In genomic region chr3:73673333-73673732, GRCm38 (mm10) we compare ENCODE assay signal across 26 mouse cellular contexts. TPM values are rescaled to one million over a fixed set of nuclear protein-coding genes. Genes with fewer than 3 reads are reported as not detected.
DNase-seq lines count a peak whose midpoint lies in the region; ATAC-seq lines count a peak whose summit lies in the region.
"Had no signal": no experiment of that assay in that cellular context is flagged by ENCODE, and none has a peak within 500 bp of the region (broad histone marks: within the 10 kb centered on the region; RNA-seq: fewer than 3 reads in every experiment).

No protein-coding gene starts in this region.

- no peaks in the 10 kb centered on the region for H3K4me1 ChIP-seq in intestine, embryonic 15.5 days (replicated peaks)
- no peaks in the 10 kb centered on the region for H3K4me1 ChIP-seq in liver, embryonic 13.5 days (replicated peaks)
- no peaks in the 10 kb centered on the region for H3K4me1 ChIP-seq in stomach, embryonic 15.5 days
- H3K4me1 ChIP-seq: embryonic facial prominence, embryonic 12.5 days; forebrain, embryonic 13.5 days; heart, embryonic 15.5 days; hindbrain, embryonic 15.5 days; limb, embryonic 15.5 days; midbrain, embryonic 15.5 days; neural tube, embryonic 13.5 days had no signal

- H3K9me3 ChIP-seq in intestine, embryonic 15.5 days: no peaks in the 10 kb centered on the region
- H3K9me3 ChIP-seq in liver, embryonic 13.5 days (replicated peaks): no peaks in the 10 kb centered on the region
- H3K9me3 ChIP-seq in stomach, embryonic 15.5 days: no peaks in the 10 kb centered on the region
- H3K9me3 ChIP-seq: embryonic facial prominence, embryonic 12.5 days; forebrain, embryonic 13.5 days; heart, embryonic 15.5 days; hindbrain, embryonic 15.5 days; limb, embryonic 15.5 days; midbrain, embryonic 15.5 days; neural tube, embryonic 13.5 days had no signal

- peak; percentile 13; the same call in 1 of the 2 replicates for ATAC-seq in frontal cortex, adult (ENCODE audit: low TSS enrichment)
- peak; percentile 82 for ATAC-seq in intestine, embryonic 15.5 days
- ATAC-seq in liver, embryonic 13.5 days (ENCODE audit: low read depth): peak; percentile 73
- ATAC-seq in stomach, embryonic 15.5 days (ENCODE audit: insufficient read depth, low FRiP score, low read depth): peak; percentile 92
- no peak for ATAC-seq in cerebellum, adult (ENCODE audit: insufficient number of reproducible peaks, low FRiP score, low TSS enrichment)
- ATAC-seq: forebrain, embryonic 13.5 days; midbrain, embryonic 15.5 days had no signal

- no peak overlapping the region for H3K4me3 ChIP-seq in intestine, embryonic 15.5 days (replicated peaks)
- H3K4me3 ChIP-seq in liver, embryonic 13.5 days (replicated peaks): no peak overlapping the region
- no peak overlapping the region for H3K4me3 ChIP-seq in stomach, embryonic 15.5 days (replicated peaks)
- H3K4me3 ChIP-seq: embryonic facial prominence, embryonic 12.5 days; erythroblast, embryonic 14.5 days; forebrain, embryonic 13.5 days; heart, embryonic 15.5 days; hindbrain, embryonic 15.5 days; limb, embryonic 15.5 days; midbrain, embryonic 15.5 days; myocyte; neural tube, embryonic 13.5 days had no signal

- H3K27me3 ChIP-seq in intestine, embryonic 15.5 days (replicated peaks): no peaks in the 10 kb centered on the region
- H3K27me3 ChIP-seq in liver, embryonic 13.5 days: no peaks in the 10 kb centered on the region
- no peaks in the 10 kb centered on the region for H3K27me3 ChIP-seq in stomach, embryonic 15.5 days (replicated peaks)
- H3K27me3 ChIP-seq: embryonic facial prominence, embryonic 12.5 days; forebrain, embryonic 13.5 days; heart, embryonic 15.5 days; hindbrain, embryonic 15.5 days; limb, embryonic 15.5 days; midbrain, embryonic 15.5 days; neural tube, embryonic 13.5 days had no signal

- no peak overlapping the region for H3K4me2 ChIP-seq in intestine, embryonic 15.5 days (replicated peaks)
- no peak overlapping the region for H3K4me2 ChIP-seq in liver, embryonic 13.5 days
- no peak overlapping the region for H3K4me2 ChIP-seq in stomach, embryonic 15.5 days
- H3K4me2 ChIP-seq: embryonic facial prominence, embryonic 12.5 days; forebrain, embryonic 13.5 days; heart, embryonic 15.5 days; hindbrain, embryonic 15.5 days; limb, embryonic 15.5 days; midbrain, embryonic 15.5 days; neural tube, embryonic 13.5 days had no signal

- no peak for DNase-seq in frontal cortex, postnatal 14 days (ENCODE audit: low spot score in 2 of 2)
- DNase-seq in liver, embryonic 13.5 days: no peak
- no peak for DNase-seq in ovary, postnatal 36 days (ENCODE audit: low spot score)
- DNase-seq in adrenal gland, postnatal 25 days: no peak
- DNase-seq: adrenal gland, postnatal 10 days; cerebellum, postnatal 10 days; kidney, adult 18-20 months; left cerebral cortex, postnatal 4 days; lung, postnatal 36 days; thymus, postnatal 14 days had no signal

- no peak overlapping the region for H3K9ac ChIP-seq in intestine, embryonic 15.5 days
- H3K9ac ChIP-seq in liver, embryonic 13.5 days: no peak overlapping the region
- H3K9ac ChIP-seq in stomach, embryonic 15.5 days: no peak overlapping the region
- H3K9ac ChIP-seq: embryonic facial prominence, embryonic 12.5 days; forebrain, embryonic 13.5 days; heart, embryonic 15.5 days; hindbrain, embryonic 15.5 days; limb, embryonic 15.5 days; midbrain, embryonic 15.5 days; neural tube, embryonic 13.5 days had no signal

- H3K27ac ChIP-seq in intestine, embryonic 15.5 days: no peak overlapping the region
- H3K27ac ChIP-seq in liver, embryonic 13.5 days: no peak overlapping the region
- peak overlapping the region; percentile 11; the same call in 1 of the 2 replicates for H3K27ac ChIP-seq in stomach, embryonic 15.5 days
- H3K27ac ChIP-seq: embryonic facial prominence, embryonic 12.5 days; forebrain, embryonic 13.5 days; heart, embryonic 15.5 days; hindbrain, embryonic 15.5 days; kidney, postnatal 0 days; limb, embryonic 15.5 days; midbrain, embryonic 15.5 days; neural tube, embryonic 13.5 days had no signal

- WGBS in intestine, embryonic 15.5 days: 38% methylated on average over 1 of the region's 1 CpGs
- WGBS in liver, embryonic 13.5 days (ENCODE audit: insufficient replicate concordance): 36% methylated on average over 1 of the region's 1 CpGs
- 38% methylated on average over 1 of the region's 1 CpGs for WGBS in stomach, embryonic 15.5 days

- no peaks in the 10 kb centered on the region for H3K36me3 ChIP-seq in intestine, embryonic 15.5 days
- no peaks in the 10 kb centered on the region for H3K36me3 ChIP-seq in liver, embryonic 13.5 days
- H3K36me3 ChIP-seq in stomach, embryonic 15.5 days: no peaks in the 10 kb centered on the region
- H3K36me3 ChIP-seq: embryonic facial prominence, embryonic 12.5 days; heart, embryonic 15.5 days; hindbrain, embryonic 15.5 days; limb, embryonic 15.5 days; midbrain, embryonic 15.5 days; neural tube, embryonic 13.5 days had no signal

RNA-seq across cellular contexts. Expression of gene Bche, which starts 34.9 kb away (rescaled TPM):
- polyA plus RNA-seq in intestine, embryonic 15.5 days (2015; fragmentation: Nextera tagmentation; extraction: Ambion mirVana): 6.1 and 6.7 TPM in 2 replicates
- polyA plus RNA-seq in liver, embryonic 13.5 days (2015; fragmentation: Nextera tagmentation; extraction: Ambion mirVana): 7.0 and 9.0 TPM in 2 replicates
- polyA plus RNA-seq in stomach, embryonic 15.5 days (2015; fragmentation: Nextera tagmentation; extraction: Ambion mirVana): 12.0 TPM in 2 replicates
- 4.9 and 7.3 TPM in 2 replicates for total RNA-seq in adrenal gland, postnatal 25 days (2021)
- total RNA-seq: hematopoietic stem cell, adult 5-6 weeks; megakaryocyte-erythroid progenitor cell, adult 5-6 weeks had no signal
- polyA plus RNA-seq: erythroblast, embryonic 14.5 days had no signal
